Mouse (Mus musculus) heart, embryonic 16.5 days (tissue): ENCODE measurements around the gene Magi2. TPM values are rescaled to one million over a fixed set of nuclear protein-coding genes. Genes with fewer than 3 reads are reported as not detected.

Source experiments
- ATAC-seq: fragments of 200-750 bp; cut with Nextera tagmentation; replicated peaks from 2 replicates; pipeline ENCODE4 v1.8.0; 2017; ENCODE audit warnings: moderate number of reproducible peaks; ENCODE audit not compliant: insufficient read depth, low FRiP score; ENCODE audit errors: extremely low read depth
- H3K27ac ChIP-seq: fragments of 300-500 bp; sonication (generic); 2 replicates; pipeline ENCODE4 v1.5.1; 2014; ENCODE audit warnings: mild to moderate bottlenecking, low read length, control low read depth, moderate library complexity
- H3K27me3 ChIP-seq: fragments of 300-500 bp; sonication (generic); 2 replicates; pipeline ENCODE4 v1.6.1; 2014; ENCODE audit warnings: low read length, mixed read lengths; ENCODE audit not compliant: control insufficient read depth, insufficient read depth
- H3K36me3 ChIP-seq: fragments of 300-500 bp; sonication (generic); 2 replicates; pipeline ENCODE4 v1.6.1; 2014; ENCODE audit not compliant: control insufficient read depth, insufficient read depth
- H3K4me1 ChIP-seq: fragments of 300-500 bp; sonication (generic); 2 replicates; pipeline ENCODE4 v1.6.1; 2014; ENCODE audit warnings: low read length, mixed read lengths; ENCODE audit not compliant: control insufficient read depth, insufficient read depth
- H3K4me2 ChIP-seq: fragments of 300-500 bp; sonication (generic); 2 replicates; pipeline ENCODE4 v1.6.1; 2014; ENCODE audit warnings: low read depth, mild to moderate bottlenecking, control low read depth, low read length
- H3K4me3 ChIP-seq: fragments of 300-500 bp; sonication (generic); 2 replicates; pipeline ENCODE4 v1.5.1; 2014; ENCODE audit warnings: mild to moderate bottlenecking, control low read depth, low read length
- H3K9ac ChIP-seq: fragments of 300-500 bp; sonication (generic); 2 replicates; pipeline ENCODE4 v1.6.1; 2014; ENCODE audit warnings: low read length, control low read depth
- H3K9me3 ChIP-seq: fragments of 300-500 bp; sonication (generic); replicated peaks from 2 replicates; pipeline ENCODE4 v1.6.1; 2016; ENCODE audit warnings: low read length; ENCODE audit not compliant: control insufficient read depth
- WGBS: fragments of 180-500 bp; shearing (Covaris S2); extraction: QIAGEN DNeasy Blood & Tissue Kit; methylation state at CpG from one replicate; pipeline ENCODE4 v1.1.7; 2014; 5-methylcytosine and 5-hydroxymethylcytosine counted together
- polyA plus RNA-seq: library from polyadenylated mRNA; unstranded; fragments of >200 nt; fragmentation: Nextera tagmentation; extraction: Ambion mirVana; gene quantifications from 2 replicates; pipeline ENCODE4 v1.2.1, GENCODE M21; 2015

Magi2 gene
- 3.3 and 4.0 TPM in 2 replicates for polyA plus RNA-seq

GRCm38 (mm10) chr5:19226866-19227243, at the start of gene Magi2:
Gene Magi2, plus strand, starts transcription at chr5:19227036.
- Histone ChIP-seq H3K9ac (peak within 1 kb of the TSS; percentile 79), H3K36me3 (no peaks in the 10 kb centered on the region), H3K27ac (peak within 1 kb of the TSS; percentile 75), H3K9me3 (no peaks in the 10 kb centered on the region), H3K27me3 (peaks cover 3% of the 10 kb centered on the region; the same call in 1 of the 2 replicates), H3K4me2 (peak within 1 kb of the TSS; percentile 98), H3K4me3 (peak within 1 kb of the TSS; percentile 65), H3K4me1 (0 out of 2 replicates have a peak, but pooled peaks cover 8% of the 10 kb centered on the region)
- under 1% methylated on average over 25 of the region's 26 CpGs for WGBS
- ATAC-seq = no peak

GRCm38 (mm10) chr5:19178594-19178993, 48.2 kb upstream of the Magi2 start:
- Histone ChIP-seq H3K9ac (no peak overlapping the region), H3K36me3 (no peaks in the 10 kb centered on the region), H3K4me3 (no peak overlapping the region), H3K27ac (no peak overlapping the region), H3K9me3 (no peaks in the 10 kb centered on the region), H3K4me1 (no peaks in the 10 kb centered on the region), H3K27me3 (no peaks in the 10 kb centered on the region), H3K4me2 (no peak overlapping the region)
- WGBS = 69% methylated on average over 6 of the region's 6 CpGs
- ATAC-seq = no peak

GRCm38 (mm10) chr5:19186175-19186574, 40.7 kb upstream of the Magi2 start:
- Histone ChIP-seq H3K27me3 (no peaks in the 10 kb centered on the region), H3K9ac (no peak overlapping the region), H3K36me3 (no peaks in the 10 kb centered on the region), H3K4me2 (no peak overlapping the region), H3K27ac (no peak overlapping the region), H3K9me3 (no peaks in the 10 kb centered on the region), H3K4me1 (no peaks in the 10 kb centered on the region), H3K4me3 (no peak overlapping the region)
- no peak for ATAC-seq
- WGBS = 77% methylated on average over 2 of the region's 2 CpGs

GRCm38 (mm10) chr5:19211665-19212064, 15.2 kb upstream of the Magi2 start:
- ATAC-seq = no peak
- no peak overlapping the region for H3K4me3 ChIP-seq
- H3K9me3 ChIP-seq = no peaks in the 10 kb centered on the region
- no peak overlapping the region for H3K4me2 ChIP-seq
- no peak overlapping the region for H3K9ac ChIP-seq
- no peaks in the 10 kb centered on the region for H3K27me3 ChIP-seq
- WGBS = 88% methylated on average over 3 of the region's 3 CpGs
- H3K4me1 ChIP-seq = no peaks in the 10 kb centered on the region
- H3K27ac ChIP-seq = no peak overlapping the region
- H3K36me3 ChIP-seq = no peaks in the 10 kb centered on the region

- Histone ChIP-seq H3K9ac (peak overlapping the region; percentile 79), H3K27me3 (peaks cover 3% of the 10 kb centered on the region; the same call in 1 of the 2 replicates), H3K4me2 (peak overlapping the region; percentile 98), H3K36me3 (no peaks in the 10 kb centered on the region), H3K9me3 (no peaks in the 10 kb centered on the region), H3K4me3 (peak overlapping the region; percentile 65), H3K4me1 (0 out of 2 replicates have a peak, but pooled peaks cover 8% of the 10 kb centered on the region), H3K27ac (peak overlapping the region; percentile 75)
- ATAC-seq = peak; percentile 93
- 1% methylated on average over 48 of the region's 51 CpGs for WGBS
These were observed 531 bp upstream of the Magi2 start for GRCm38 (mm10) chr5:19226144-19226865.

GRCm38 (mm10) chr5:19227281-19227680, 445 bp downstream of the Magi2 start:
- no peaks in the 10 kb centered on the region for H3K36me3 ChIP-seq
- H3K9ac ChIP-seq = peak overlapping the region; percentile 79
- 0 out of 2 replicates have a peak, but pooled peaks cover 8% of the 10 kb centered on the region for H3K4me1 ChIP-seq
- H3K9me3 ChIP-seq = no peaks in the 10 kb centered on the region
- WGBS = under 1% methylated on average over 21 of the region's 21 CpGs
- H3K27me3 ChIP-seq = peaks cover 3% of the 10 kb centered on the region; the same call in 1 of the 2 replicates
- H3K27ac ChIP-seq = peak overlapping the region; percentile 75; the same call in 1 of the 2 replicates
- H3K4me3 ChIP-seq = peak overlapping the region; percentile 65
- no peak for ATAC-seq
- H3K4me2 ChIP-seq = peak overlapping the region; percentile 98

GRCm38 (mm10) chr5:19227791-19228331, 1.0 kb downstream of the Magi2 start:
- 0 out of 2 replicates have a peak, but pooled peaks cover 8% of the 10 kb centered on the region for H3K4me1 ChIP-seq
- H3K9ac ChIP-seq = peak overlapping the region; percentile 79
- H3K36me3 ChIP-seq = no peaks in the 10 kb centered on the region
- ATAC-seq = no peak
- WGBS = 2% methylated on average over 14 of the region's 14 CpGs
- peak overlapping the region; percentile 65 for H3K4me3 ChIP-seq
- H3K27me3 ChIP-seq = peaks cover 3% of the 10 kb centered on the region; the same call in 1 of the 2 replicates
- no peak overlapping the region for H3K27ac ChIP-seq
- no peaks in the 10 kb centered on the region for H3K9me3 ChIP-seq
- H3K4me2 ChIP-seq = peak overlapping the region; percentile 98

GRCm38 (mm10) chr5:19241797-19242196, 15.0 kb downstream of the Magi2 start:
- Histone ChIP-seq H3K27me3 (no peaks in the 10 kb centered on the region), H3K27ac (no peak overlapping the region), H3K9ac (no peak overlapping the region), H3K4me3 (no peak overlapping the region), H3K4me2 (no peak overlapping the region), H3K4me1 (peaks cover 3% of the 10 kb centered on the region; the same call in 1 of the 2 replicates), H3K36me3 (no peaks in the 10 kb centered on the region), H3K9me3 (no peaks in the 10 kb centered on the region)
- no peak for ATAC-seq

- Histone ChIP-seq H3K27me3 (no peaks in the 10 kb centered on the region), H3K27ac (no peak overlapping the region), H3K9ac (no peak overlapping the region), H3K4me1 (peaks cover 3% of the 10 kb centered on the region; the same call in 1 of the 2 replicates), H3K4me3 (no peak overlapping the region), H3K4me2 (no peak overlapping the region), H3K9me3 (no peaks in the 10 kb centered on the region), H3K36me3 (no peaks in the 10 kb centered on the region)
- 39% methylated on average over 2 of the region's 2 CpGs for WGBS
- ATAC-seq = no peak
These were observed 19.6 kb downstream of the Magi2 start for GRCm38 (mm10) chr5:19246426-19246825.
